In genomic region chr11:21149476-21149875, GRCm38 (mm10) we compare ENCODE assay signal across 20 mouse cellular contexts. TPM values are rescaled to one million over a fixed set of nuclear protein-coding genes. Genes with fewer than 3 reads are reported as not detected.
DNase-seq lines count a peak whose midpoint lies in the region; ATAC-seq and TF ChIP-seq lines count a peak whose summit lies in the region.
"Had no signal": no experiment of that assay in that cellular context is flagged by ENCODE, and none has a peak within 500 bp of the region (broad histone marks: within the 10 kb centered on the region; RNA-seq: fewer than 3 reads in every experiment).

No protein-coding gene starts in this region.

- no peak for ATAC-seq in forebrain, embryonic 16.5 days
- ATAC-seq in forebrain, embryonic 12.5 days (ENCODE audit: low FRiP score): no peak
- ATAC-seq in liver, postnatal 0 days: no peak
- ATAC-seq: hindbrain, embryonic 16.5 days had no signal

- H3K27me3 ChIP-seq in forebrain, embryonic 16.5 days (replicated peaks; ENCODE audit: control insufficient read depth, insufficient read depth, low read length): no peaks in the 10 kb centered on the region
- H3K27me3 ChIP-seq in forebrain, embryonic 12.5 days: no peaks in the 10 kb centered on the region
- no peaks in the 10 kb centered on the region for H3K27me3 ChIP-seq in liver, postnatal 0 days (ENCODE audit: insufficient read depth, low read length)
- H3K27me3 ChIP-seq: embryonic facial prominence, embryonic 15.5 days; midbrain, embryonic 12.5 days had no signal

- no peak overlapping the region for H3K4me2 ChIP-seq in forebrain, embryonic 16.5 days (ENCODE audit: low read length)
- H3K4me2 ChIP-seq in forebrain, embryonic 12.5 days: no peak overlapping the region
- no peak overlapping the region for H3K4me2 ChIP-seq in liver, postnatal 0 days (ENCODE audit: low read depth, low read length)
- H3K4me2 ChIP-seq: embryonic facial prominence, embryonic 15.5 days; midbrain, embryonic 12.5 days had no signal

- TF ChIP-seq CTCF in liver, postnatal 0 days (IDR thresholded peaks at IDR 0.05; ENCODE audit: low read depth): no peak

- no peaks in the 10 kb centered on the region for H3K9me3 ChIP-seq in forebrain, embryonic 16.5 days (ENCODE audit: control insufficient read depth, low read length)
- no peaks in the 10 kb centered on the region for H3K9me3 ChIP-seq in forebrain, embryonic 12.5 days
- H3K9me3 ChIP-seq in liver, postnatal 0 days (ENCODE audit: low read length): no peaks in the 10 kb centered on the region
- H3K9me3 ChIP-seq: embryonic facial prominence, embryonic 15.5 days; G1E; midbrain, embryonic 12.5 days had no signal

- peak overlapping the region; percentile 23; the same call in 1 of the 2 replicates for H3K27ac ChIP-seq in forebrain, embryonic 16.5 days (ENCODE audit: low read length)
- no peak overlapping the region for H3K27ac ChIP-seq in forebrain, embryonic 12.5 days
- H3K27ac ChIP-seq in liver, postnatal 0 days (ENCODE audit: low read depth): no peak overlapping the region
- H3K27ac ChIP-seq: embryonic facial prominence, embryonic 15.5 days; kidney, postnatal 0 days; left cerebral cortex, adult 2 months; midbrain, embryonic 12.5 days had no signal

- TF ChIP-seq EP300 in liver, postnatal 0 days (IDR thresholded peaks at IDR 0.05; ENCODE audit: low read depth): no peak

- peaks cover 20% of the 10 kb centered on the region for H3K36me3 ChIP-seq in forebrain, embryonic 16.5 days (ENCODE audit: control insufficient read depth, insufficient read depth)
- peaks cover 57% of the 10 kb centered on the region for H3K36me3 ChIP-seq in forebrain, embryonic 12.5 days (replicated peaks)
- peaks cover 38% of the 10 kb centered on the region for H3K36me3 ChIP-seq in liver, postnatal 0 days (replicated peaks; ENCODE audit: insufficient read depth, low read length)

- peak; percentile 30 for DNase-seq in layer of hippocampus, adult 9-11 months
- DNase-seq in layer of hippocampus, adult 11-12 months (ENCODE audit: low spot score): no peak
- DNase-seq in T-cell, adult 2 months (ENCODE audit: low spot score): peak; percentile 39
- DNase-seq in telencephalon, adult 2 months (ENCODE audit: low read depth, low spot score): peak; percentile 62
- no peak for DNase-seq in liver, postnatal 0 days
- DNase-seq: adrenal gland, postnatal 25 days; cerebellum, postnatal 14 days; gastrocnemius, postnatal 10 days; kidney, adult 18-20 months; left cerebral cortex, postnatal 4 days; liver; lung, postnatal 10 days had no signal

- H3K4me3 ChIP-seq in forebrain, embryonic 16.5 days (replicated peaks; ENCODE audit: low read length): no peak overlapping the region
- no peak overlapping the region for H3K4me3 ChIP-seq in forebrain, embryonic 12.5 days (replicated peaks)
- H3K4me3 ChIP-seq in liver, postnatal 0 days (ENCODE audit: low read depth, low read length): no peak overlapping the region
- H3K4me3 ChIP-seq: embryonic facial prominence, embryonic 15.5 days; left cerebral cortex, adult 2 months; midbrain, embryonic 12.5 days had no signal

- 74% methylated on average over 4 of the region's 4 CpGs for WGBS in forebrain, embryonic 16.5 days
- WGBS in forebrain, embryonic 12.5 days: 93% methylated on average over 4 of the region's 4 CpGs
- 82% methylated on average over 4 of the region's 4 CpGs for WGBS in liver, postnatal 0 days (ENCODE audit: insufficient replicate concordance)

- H3K9ac ChIP-seq in forebrain, embryonic 16.5 days (replicated peaks; ENCODE audit: low read depth, low read length): no peak overlapping the region
- H3K9ac ChIP-seq in forebrain, embryonic 12.5 days: no peak overlapping the region
- no peak overlapping the region for H3K9ac ChIP-seq in liver, postnatal 0 days (replicated peaks)
- H3K9ac ChIP-seq: embryonic facial prominence, embryonic 15.5 days; midbrain, embryonic 12.5 days had no signal

- no peaks in the 10 kb centered on the region for H3K4me1 ChIP-seq in forebrain, embryonic 16.5 days (replicated peaks; ENCODE audit: control insufficient read depth, insufficient read depth, low read length)
- no peaks in the 10 kb centered on the region for H3K4me1 ChIP-seq in forebrain, embryonic 12.5 days
- H3K4me1 ChIP-seq in liver, postnatal 0 days (ENCODE audit: insufficient read depth): no peaks in the 10 kb centered on the region
- H3K4me1 ChIP-seq: embryonic facial prominence, embryonic 15.5 days; midbrain, embryonic 12.5 days had no signal

RNA-seq across cellular contexts. Expression of gene Peli1, which starts 58.4 kb away (rescaled TPM):
- 114 and 128 TPM in 2 replicates for polyA plus RNA-seq in forebrain, embryonic 16.5 days (2015; fragmentation: Nextera tagmentation; extraction: Ambion mirVana)
- polyA plus RNA-seq in forebrain, embryonic 12.5 days (2016; fragmentation: Nextera tagmentation; extraction: Ambion mirVana): 103 and 107 TPM in 2 replicates
- 9.8 and 10.5 TPM in 2 replicates for polyA plus RNA-seq in liver, postnatal 0 days (2015; fragmentation: Nextera tagmentation; extraction: Ambion mirVana)

Comparison
In these comparisons a context has a peak if more than half of its experiments do, and no peak if none do; other contexts are left out.
1. DNase-seq: peak in layer of hippocampus, adult 9-11 months (single experiment), T-cell, adult 2 months (single experiment) and telencephalon, adult 2 months (single experiment); none in layer of hippocampus, adult 11-12 months (single experiment) and liver, postnatal 0 days (single experiment).